Mouse (Mus musculus) heart, postnatal 0 days (tissue): ENCODE measurements around the gene Lif. TPM values are rescaled to one million over a fixed set of nuclear protein-coding genes. Genes with fewer than 3 reads are reported as not detected.

ENCODE experiments used
- ATAC-seq: fragments of 200-750 bp; cut with Nextera tagmentation; 2 replicates; pipeline ENCODE4 v1.8.0; 2017; ENCODE audit warnings: low read depth, moderate number of reproducible peaks, moderate library complexity; ENCODE audit not compliant: insufficient read depth
- DNase-seq: peaks from one replicate; pipeline ENCODE4 v3.0.0-alpha.2; 2016; ENCODE audit warnings: low spot score
- H3K27ac ChIP-seq: fragments of 300-500 bp; sonication (generic); 2 replicates; pipeline ENCODE4 v1.5.1; 2014; ENCODE audit warnings: low read depth, mild to moderate bottlenecking
- H3K27me3 ChIP-seq: fragments of 300-500 bp; sonication (generic); 2 replicates; pipeline ENCODE4 v1.6.1; 2014; ENCODE audit warnings: low read length, mixed read lengths; ENCODE audit not compliant: control insufficient read depth, insufficient read depth
- H3K36me3 ChIP-seq: fragments of 300-500 bp; sonication (generic); replicated peaks from 2 replicates; pipeline ENCODE4 v1.6.1; 2014; ENCODE audit warnings: low read length, mixed read lengths; ENCODE audit not compliant: control insufficient read depth, insufficient read depth
- H3K4me1 ChIP-seq: fragments of 300-500 bp; sonication (generic); 2 replicates; pipeline ENCODE4 v1.6.1; 2014; ENCODE audit warnings: antibody characterized with exemption; ENCODE audit not compliant: control insufficient read depth, insufficient read depth
- H3K4me2 ChIP-seq: fragments of 300-500 bp; sonication (generic); 2 replicates; pipeline ENCODE4 v1.6.1; 2014; ENCODE audit warnings: low read depth, mild to moderate bottlenecking, low read length, moderate library complexity
- H3K4me3 ChIP-seq: fragments of 300-500 bp; sonication (generic); 2 replicates; pipeline ENCODE4 v1.5.1; 2014; ENCODE audit warnings: low read depth, low read length
- H3K9ac ChIP-seq: fragments of 300-500 bp; sonication (generic); replicated peaks from 2 replicates; pipeline ENCODE4 v1.6.1; 2014; ENCODE audit warnings: low read depth, low read length, mixed read lengths
- H3K9me3 ChIP-seq: fragments of 300-500 bp; sonication (generic); replicated peaks from 2 replicates; pipeline ENCODE4 v1.6.1; 2016; ENCODE audit warnings: low read length; ENCODE audit not compliant: control insufficient read depth
- CTCF ChIP-seq: IDR thresholded peaks from 2 replicates; pipeline ENCODE4 v1.5.1; 2016; ENCODE audit warnings: antibody characterized with exemption, control low read depth, low read depth
- EP300 ChIP-seq: IDR thresholded peaks from 2 replicates; pipeline ENCODE4 v1.6.1; 2016; ENCODE audit warnings: antibody characterized with exemption, low read depth
- WGBS: fragments of 180-500 bp; shearing (Covaris S2); extraction: QIAGEN DNeasy Blood & Tissue Kit; methylation state at CpG from one replicate; pipeline ENCODE4 v1.1.7; 2014; 5-methylcytosine and 5-hydroxymethylcytosine counted together
- polyA plus RNA-seq: library from polyadenylated mRNA; unstranded; fragments of >200 nt; fragmentation: Nextera tagmentation; extraction: Ambion mirVana; gene quantifications from 2 replicates; pipeline ENCODE4 v1.2.1, GENCODE M21; 2015
- total RNA-seq: library from RNA; depleted of rRNA; stranded (reverse); fragments of >200 nt; gene quantifications from 2 replicates; pipeline ENCODE4 v1.2.3, GENCODE M21; 2014; ENCODE audit warnings: low replicate concordance

The Lif gene
- total and polyA plus RNA-seq, 2 experiments from 2014 or later = 0.71 to 0.73 TPM

GRCm38 (mm10) chr11:4300683-4301082 is 43.3 kb downstream of the Lif start:
- DNase-seq (no peak), ATAC-seq (no peak)
- Histone ChIP-seq H3K4me2 (no peak overlapping the region), H3K9me3 (no peaks in the 10 kb centered on the region), H3K27me3 (no peaks in the 10 kb centered on the region), H3K27ac (no peak overlapping the region), H3K4me3 (no peak overlapping the region), H3K4me1 (peaks cover 60% of the 10 kb centered on the region), H3K36me3 (no peaks in the 10 kb centered on the region), H3K9ac (no peak overlapping the region)
- WGBS = 73% methylated on average over 3 of the region's 3 CpGs
- TF ChIP-seq EP300 = no peak
- no peak for TF ChIP-seq CTCF

DNA sequence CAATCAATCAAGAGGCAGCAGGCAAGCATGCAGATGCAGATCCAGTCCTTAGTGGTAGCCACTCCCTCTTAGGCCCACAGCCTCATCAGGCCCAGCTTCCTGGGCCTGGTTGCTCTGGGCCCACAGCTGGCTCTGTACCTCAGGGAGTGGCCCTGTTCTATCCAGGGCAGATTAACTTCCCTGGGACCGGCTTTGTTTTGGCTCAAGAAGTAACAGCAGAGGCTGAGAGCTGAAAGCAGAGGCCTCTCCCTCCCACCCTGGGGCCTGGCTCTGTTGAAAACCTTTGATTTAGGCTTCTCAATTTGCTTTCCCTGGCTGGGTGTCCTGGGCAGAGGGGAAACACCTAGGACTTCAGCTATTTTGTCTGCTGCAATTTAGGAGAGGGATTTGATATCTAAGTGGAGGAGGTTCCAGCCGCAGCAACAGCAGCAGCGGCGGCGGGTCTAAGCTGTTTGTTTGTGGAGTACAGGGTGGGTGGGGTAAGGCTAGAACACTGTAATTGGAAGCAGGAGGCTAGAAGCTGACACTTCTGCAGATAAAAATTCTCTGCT is 45.1 kb downstream of the Lif start:
- no peak for DNase-seq
- ATAC-seq = no peak

DNA sequence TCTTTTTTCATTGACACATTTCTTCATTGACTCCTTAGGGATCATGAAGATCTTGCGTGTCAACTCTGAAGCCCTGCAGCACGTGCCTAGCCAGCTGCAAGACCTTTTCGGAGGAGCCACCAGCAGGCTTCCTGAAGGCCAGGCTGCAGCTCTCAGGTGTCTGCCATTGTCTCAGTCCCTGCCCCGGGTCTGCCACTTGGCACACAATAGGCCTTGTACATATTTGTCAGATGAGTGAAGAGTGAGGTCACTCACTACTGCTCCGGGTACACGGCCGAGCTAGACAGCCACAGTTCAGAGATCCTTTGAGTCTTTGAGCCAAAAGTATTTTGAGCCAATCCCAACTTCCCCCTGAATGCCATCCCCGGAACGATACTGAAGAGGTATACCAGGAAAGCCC is 45.7 kb downstream of the Lif start:
- Histone ChIP-seq H3K9me3 (no peaks in the 10 kb centered on the region), H3K4me3 (no peak overlapping the region), H3K36me3 (no peaks in the 10 kb centered on the region), H3K9ac (no peak overlapping the region), H3K4me2 (no peak overlapping the region), H3K4me1 (peaks cover 40% of the 10 kb centered on the region), H3K27me3 (no peaks in the 10 kb centered on the region), H3K27ac (peak overlapping the region; percentile 84)
- TF ChIP-seq CTCF (no peak), EP300 (no peak)
- ATAC-seq (peak; percentile 79), DNase-seq (peak; percentile 78)
- WGBS = 10% methylated on average over 9 of the region's 9 CpGs

More for the DNA sequence above, 45.1 kb downstream of the Lif start:
- peak overlapping the region; percentile 84 for H3K27ac ChIP-seq
- H3K4me3 ChIP-seq = no peak overlapping the region
- no peaks in the 10 kb centered on the region for H3K9me3 ChIP-seq
- H3K36me3 ChIP-seq = no peaks in the 10 kb centered on the region
- no peak overlapping the region for H3K4me2 ChIP-seq
- H3K4me1 ChIP-seq = peaks cover 45% of the 10 kb centered on the region
- TF ChIP-seq CTCF (no peak), EP300 (no peak)
- WGBS = 4% methylated on average over 5 of the region's 5 CpGs
- H3K9ac ChIP-seq = peak overlapping the region; percentile 42
- H3K27me3 ChIP-seq = no peaks in the 10 kb centered on the region

DNA sequence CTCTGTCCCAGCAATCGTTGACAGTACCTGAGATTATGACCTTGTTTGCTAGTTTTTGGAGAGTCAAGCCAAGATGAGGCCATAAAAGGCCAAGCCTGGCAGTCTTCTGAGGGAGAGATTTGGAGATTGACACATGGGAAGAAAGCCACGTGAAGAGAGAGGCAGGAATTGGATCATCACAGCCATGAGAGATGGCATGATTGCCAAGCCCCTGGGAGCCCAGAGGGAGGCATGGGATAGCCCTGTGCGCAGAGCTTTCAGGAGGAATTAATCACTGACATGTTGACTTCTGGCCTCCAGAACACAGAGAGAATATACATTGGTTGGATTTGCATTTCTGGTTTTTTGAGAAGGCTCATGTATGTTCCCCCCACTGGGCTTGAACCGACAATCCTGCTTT is 46.8 kb downstream of the Lif start:
- H3K36me3 ChIP-seq = no peaks in the 10 kb centered on the region
- no peak overlapping the region for H3K27ac ChIP-seq
- no peaks in the 10 kb centered on the region for H3K9me3 ChIP-seq
- WGBS = 71% methylated on average over 4 of the region's 4 CpGs
- no peak overlapping the region for H3K9ac ChIP-seq
- no peak for DNase-seq
- ATAC-seq = no peak
- no peaks in the 10 kb centered on the region for H3K27me3 ChIP-seq
- no peak overlapping the region for H3K4me3 ChIP-seq
- TF ChIP-seq EP300 (no peak), CTCF (no peak)
- H3K4me2 ChIP-seq = no peak overlapping the region
- H3K4me1 ChIP-seq = peaks cover 30% of the 10 kb centered on the region

DNA sequence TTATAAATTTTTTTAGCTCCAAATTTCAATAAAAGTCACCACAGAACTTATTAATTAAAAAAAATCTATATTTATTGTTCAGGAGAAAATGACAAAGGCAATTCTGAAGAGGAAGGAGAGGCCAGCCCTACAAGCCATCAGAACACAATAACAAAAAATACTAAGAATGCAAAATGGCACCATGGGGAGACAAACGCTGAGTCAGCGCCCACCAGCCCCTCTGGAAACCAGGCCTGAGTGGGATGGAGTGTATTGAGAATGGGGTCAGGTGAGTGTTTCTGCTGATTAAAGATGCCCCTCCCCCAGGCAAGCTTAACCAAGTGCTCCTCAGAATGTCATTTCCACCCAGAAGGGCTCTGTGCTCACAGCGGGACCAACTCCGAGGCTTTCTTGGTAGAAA is 47.7 kb downstream of the Lif start:
- no peak overlapping the region for H3K4me3 ChIP-seq
- no peak overlapping the region for H3K9ac ChIP-seq
- WGBS = 87% methylated on average over 4 of the region's 4 CpGs
- no peaks in the 10 kb centered on the region for H3K36me3 ChIP-seq
- no peak for ATAC-seq
- peaks cover 22% of the 10 kb centered on the region for H3K4me1 ChIP-seq
- TF ChIP-seq CTCF (no peak), EP300 (no peak)
- H3K27ac ChIP-seq = no peak overlapping the region
- H3K9me3 ChIP-seq = no peaks in the 10 kb centered on the region
- DNase-seq = no peak
- no peaks in the 10 kb centered on the region for H3K27me3 ChIP-seq
- no peak overlapping the region for H3K4me2 ChIP-seq

GRCm38 (mm10) chr11:4306086-4306485 is 48.7 kb downstream of the Lif start:
- H3K9me3 ChIP-seq = no peaks in the 10 kb centered on the region
- no peak overlapping the region for H3K27ac ChIP-seq
- ATAC-seq (no peak), DNase-seq (no peak)
- no peak overlapping the region for H3K9ac ChIP-seq
- H3K4me2 ChIP-seq = no peak overlapping the region
- no peak overlapping the region for H3K4me3 ChIP-seq
- peaks cover 12% of the 10 kb centered on the region; the same call in 1 of the 2 replicates for H3K4me1 ChIP-seq
- H3K36me3 ChIP-seq = no peaks in the 10 kb centered on the region
- TF ChIP-seq EP300 (no peak), CTCF (no peak)
- no peaks in the 10 kb centered on the region for H3K27me3 ChIP-seq
- 76% methylated on average over 2 of the region's 2 CpGs for WGBS
